Mouse (Mus musculus) limb, embryonic 14.5 days (tissue): Measurements from ENCODE around the gene Prpf3. TPM values are rescaled to one million over a fixed set of nuclear protein-coding genes. Genes with fewer than 3 reads are reported as not detected.

Experiments used
- ATAC-seq: fragments of 200-750 bp; cut with Nextera tagmentation; 2 replicates; pipeline ENCODE4 v1.8.0; 2017; ENCODE audit warnings: low read depth, moderate number of reproducible peaks, moderate TSS enrichment; ENCODE audit not compliant: low FRiP score
- DNase-seq: peaks from one replicate; pipeline ENCODE4 v3.0.0-alpha.2; 2015; ENCODE audit warnings: low spot score
- H3K27ac ChIP-seq: fragments of 300-500 bp; sonication (generic); replicated peaks from 2 replicates; pipeline ENCODE4 v1.5.1; 2014; ENCODE audit warnings: low read depth, mild to moderate bottlenecking, low read length, moderate library complexity, mixed read lengths
- H3K27me3 ChIP-seq: fragments of 300-500 bp; sonication (generic); 2 replicates; pipeline ENCODE4 v1.6.1; 2014; ENCODE audit warnings: low read length, mixed read lengths; ENCODE audit not compliant: control insufficient read depth, insufficient read depth
- H3K36me3 ChIP-seq: fragments of 300-500 bp; sonication (generic); 2 replicates; pipeline ENCODE4 v1.6.1; 2014; ENCODE audit warnings: mild to moderate bottlenecking, low read length, moderate library complexity, mixed read lengths; ENCODE audit not compliant: control insufficient read depth, insufficient read depth
- H3K4me1 ChIP-seq: fragments of 300-500 bp; sonication (generic); 2 replicates; pipeline ENCODE4 v1.6.1; 2014; ENCODE audit warnings: antibody characterized with exemption, low read length, mixed read lengths; ENCODE audit not compliant: control insufficient read depth, insufficient read depth
- H3K4me2 ChIP-seq: fragments of 300-500 bp; sonication (generic); replicated peaks from 2 replicates; pipeline ENCODE4 v1.6.1; 2014; ENCODE audit warnings: low read depth, mild to moderate bottlenecking, low read length, moderate library complexity; ENCODE audit not compliant: severe bottlenecking
- H3K4me3 ChIP-seq: fragments of 300-500 bp; sonication (generic); replicated peaks from 2 replicates; pipeline ENCODE4 v1.5.1; 2014; ENCODE audit warnings: low read length
- H3K9ac ChIP-seq: fragments of 300-500 bp; sonication (generic); 2 replicates; pipeline ENCODE4 v1.6.1; 2014; ENCODE audit warnings: mild to moderate bottlenecking, low read depth, low read length, moderate library complexity; ENCODE audit not compliant: severe bottlenecking
- H3K9me3 ChIP-seq: fragments of 300-500 bp; sonication (generic); 2 replicates; pipeline ENCODE4 v1.6.1; 2016; ENCODE audit warnings: low read length; ENCODE audit not compliant: control insufficient read depth
- POLR2A ChIP-seq: fragments of 200-500 bp; IDR thresholded peaks from 2 replicates; pipeline ENCODE4 v1.8.0; 2012; ENCODE audit warnings: inconsistent platforms, mild to moderate bottlenecking, moderate library complexity, borderline replicate concordance; ENCODE audit not compliant: insufficient read depth, insufficient read length; ENCODE audit errors: extremely low read depth
- WGBS: fragments of 180-500 bp; shearing (Covaris S2); extraction: QIAGEN DNeasy Blood & Tissue Kit; methylation state at CpG from one replicate; pipeline ENCODE4 v1.1.7; 2014; 5-methylcytosine and 5-hydroxymethylcytosine counted together
- polyA plus RNA-seq, 2 experiments: library from polyadenylated mRNA; depleted of rRNA in 1 of 2; stranded (reverse) in 1 of 2; unstranded in 1 of 2; fragments of >200 nt; fragmentation: Nextera tagmentation in 1 of 2; extraction: Ambion mirVana in 1 of 2; gene quantifications; 2 replicates each; pipeline versions ENCODE4 v1.2.1 to v1.2.3; 2012 to 2014

Gene Prpf3
- polyA plus RNA-seq, 2 experiments = 46.1 to 53.8 TPM

DNA sequence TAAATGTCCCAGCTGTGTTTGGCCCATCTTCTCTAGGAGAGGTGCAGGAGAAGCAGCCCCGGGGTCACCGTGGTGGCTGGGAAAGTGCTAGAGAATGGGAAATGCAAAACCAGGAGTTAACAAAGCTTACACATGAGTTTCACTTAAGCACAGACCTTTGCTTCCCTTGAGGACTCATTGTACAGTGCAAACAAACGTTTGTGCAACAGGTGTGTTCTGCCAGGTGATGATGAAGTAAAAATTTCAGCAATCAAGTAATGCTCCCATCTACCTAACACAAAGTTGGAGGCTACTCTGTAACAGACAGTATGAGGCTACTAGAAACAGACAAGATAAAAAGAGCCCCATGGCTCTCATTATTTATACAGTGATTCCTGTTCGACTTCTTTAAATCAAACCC, 23.4 kb upstream of the Prpf3 start:
- TF ChIP-seq POLR2A = no peak
- ATAC-seq = no peak
- H3K4me1 ChIP-seq = 0 out of 2 replicates have a peak, but pooled peaks cover 6% of the 10 kb centered on the region
- H3K27me3 ChIP-seq = no peaks in the 10 kb centered on the region
- H3K4me2 ChIP-seq = no peak overlapping the region
- H3K27ac ChIP-seq = no peak overlapping the region
- H3K36me3 ChIP-seq = no peaks in the 10 kb centered on the region
- 91% methylated on average over 4 of the region's 4 CpGs for WGBS
- H3K4me3 ChIP-seq = no peak overlapping the region
- H3K9ac ChIP-seq = no peak overlapping the region
- H3K9me3 ChIP-seq = no peaks in the 10 kb centered on the region
- no peak for DNase-seq

DNA sequence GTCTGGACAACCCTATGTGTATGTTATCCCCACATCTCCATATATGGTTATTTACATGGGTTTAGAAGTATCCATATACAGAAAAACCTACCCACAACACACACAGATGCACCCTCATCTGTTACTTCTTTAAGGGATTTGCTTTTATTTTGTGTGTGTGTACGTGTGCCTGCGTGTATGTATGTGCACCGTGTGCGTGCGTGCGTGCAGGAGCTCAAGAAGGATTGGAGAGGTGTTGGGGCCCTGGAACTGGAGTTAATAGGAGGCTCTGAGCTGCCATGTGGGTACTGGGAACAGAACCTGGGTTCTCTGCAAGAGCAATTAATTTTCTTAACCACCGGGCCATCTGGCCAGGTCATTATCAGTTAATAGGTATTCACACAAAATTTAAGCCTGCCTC, 16.4 kb upstream of the Prpf3 start:
- 65% methylated on average over 7 of the region's 7 CpGs for WGBS
- peak overlapping the region; percentile 65 for H3K4me2 ChIP-seq
- no peak for DNase-seq
- no peaks in the 10 kb centered on the region for H3K27me3 ChIP-seq
- H3K9ac ChIP-seq = peak overlapping the region; percentile 81
- peaks cover 32% of the 10 kb centered on the region for H3K36me3 ChIP-seq
- H3K4me3 ChIP-seq = peak overlapping the region; percentile 71
- no peak overlapping the region for H3K27ac ChIP-seq
- ATAC-seq = no peak
- no peak for TF ChIP-seq POLR2A
- no peaks in the 10 kb centered on the region for H3K9me3 ChIP-seq
- peaks cover 5% of the 10 kb centered on the region for H3K4me1 ChIP-seq

DNA sequence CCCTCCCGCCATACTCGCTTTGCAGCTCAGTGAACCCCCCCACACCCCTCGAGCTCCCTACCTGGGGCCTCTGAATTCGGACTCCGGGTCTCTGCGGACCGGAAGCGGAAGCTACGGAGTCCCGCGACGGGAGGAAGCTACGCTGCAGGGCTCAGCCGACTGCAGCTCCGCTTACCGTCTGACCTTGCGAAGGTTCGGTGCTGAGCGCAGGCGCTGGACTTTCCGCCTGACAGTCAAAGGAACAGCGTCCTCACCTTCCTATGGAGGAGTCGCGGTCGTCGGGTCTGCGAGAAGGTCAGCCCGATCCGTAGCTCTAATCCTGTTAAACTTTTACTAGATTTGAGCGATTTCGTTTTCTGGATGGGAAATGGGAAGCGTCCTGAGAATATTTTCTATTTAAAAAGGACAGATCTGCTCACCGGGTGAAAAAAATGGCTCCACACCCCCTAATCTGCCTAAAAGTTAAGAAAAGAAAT, 15.7 kb upstream of the Prpf3 start, which contains the start of gene Mrps21:
Mrps21 (minus strand) TSS at position 128 of the 476 bp plus-strand sequence.
- peak; percentile 87 for DNase-seq
- H3K9ac ChIP-seq = peak within 1 kb of the TSS; percentile 81
- H3K4me2 ChIP-seq = peak within 1 kb of the TSS; percentile 65
- TF ChIP-seq POLR2A = peak; percentile 69; the same call in 1 of the 2 replicates
- ATAC-seq = peak; percentile 94
- H3K4me3 ChIP-seq = peak within 1 kb of the TSS; percentile 71
- H3K27me3 ChIP-seq = no peaks in the 10 kb centered on the region
- no peaks in the 10 kb centered on the region for H3K9me3 ChIP-seq
- H3K36me3 ChIP-seq = peaks cover 35% of the 10 kb centered on the region
- H3K4me1 ChIP-seq = peaks cover 5% of the 10 kb centered on the region
- WGBS = under 1% methylated on average over 33 of the region's 33 CpGs
- peak within 1 kb of the TSS; percentile 81 for H3K27ac ChIP-seq

DNA sequence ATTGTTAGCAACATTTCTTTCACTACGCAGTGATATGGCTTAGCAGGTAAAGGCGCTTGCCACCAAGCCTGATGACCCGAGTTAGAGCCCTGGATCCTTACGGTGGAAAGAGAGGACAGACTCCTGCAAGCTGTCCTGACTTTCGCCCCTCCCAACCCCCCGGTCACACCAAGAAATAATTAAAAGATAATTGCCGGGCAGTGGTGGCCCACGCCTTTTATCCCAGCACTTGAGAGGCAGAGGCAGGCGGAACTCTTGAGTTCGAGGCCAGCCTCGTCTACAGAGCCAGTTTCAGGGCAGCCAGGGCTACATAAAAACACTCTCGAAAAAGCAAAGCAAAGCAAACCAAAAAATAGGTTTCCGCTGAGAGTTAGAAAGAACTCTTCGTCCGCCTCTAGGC, 15.3 kb upstream of the Prpf3 start:
- H3K36me3 ChIP-seq = peaks cover 39% of the 10 kb centered on the region
- DNase-seq (no peak), ATAC-seq (peak; percentile 23; the same call in 1 of the 2 replicates)
- H3K9ac ChIP-seq = peak overlapping the region; percentile 81
- WGBS = 8% methylated on average over 15 of the region's 15 CpGs
- peak overlapping the region; percentile 81 for H3K27ac ChIP-seq
- peaks cover 5% of the 10 kb centered on the region for H3K4me1 ChIP-seq
- no peaks in the 10 kb centered on the region for H3K9me3 ChIP-seq
- TF ChIP-seq POLR2A = no peak
- H3K4me3 ChIP-seq = peak overlapping the region; percentile 71
- no peaks in the 10 kb centered on the region for H3K27me3 ChIP-seq
- H3K4me2 ChIP-seq = peak overlapping the region; percentile 65

DNA sequence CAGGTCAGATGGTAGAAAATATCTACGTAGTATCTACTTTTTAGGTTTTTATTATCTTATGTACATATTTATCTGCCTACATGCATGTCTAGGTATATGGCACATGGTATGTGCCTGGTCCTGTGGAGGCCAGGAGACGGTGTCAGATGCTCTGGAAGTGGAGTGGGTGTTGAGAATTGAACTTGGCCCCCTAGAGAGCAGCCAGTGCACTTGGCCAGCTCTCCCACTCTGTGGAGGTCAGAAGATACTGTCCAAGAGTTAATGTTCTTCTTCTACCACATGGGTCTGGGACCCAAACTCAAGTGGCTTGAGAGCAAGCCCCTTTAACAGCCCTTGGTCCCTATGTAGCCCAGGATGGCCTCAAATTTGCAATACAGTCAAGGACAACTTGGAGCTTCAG, 11.7 kb upstream of the Prpf3 start:
- Histone ChIP-seq H3K9ac (no peak overlapping the region), H3K27me3 (no peaks in the 10 kb centered on the region), H3K36me3 (peaks cover 59% of the 10 kb centered on the region), H3K9me3 (no peaks in the 10 kb centered on the region), H3K4me2 (no peak overlapping the region), H3K4me3 (no peak overlapping the region), H3K27ac (no peak overlapping the region), H3K4me1 (peaks cover 5% of the 10 kb centered on the region)
- DNase-seq (no peak), ATAC-seq (no peak)
- TF ChIP-seq POLR2A = no peak
- 88% methylated on average over 2 of the region's 2 CpGs for WGBS
